Mouse (Mus musculus) liver, embryonic 12.5 days (tissue): ENCODE results near the gene Bcl2l13. TPM values are rescaled to one million over a fixed set of nuclear protein-coding genes. Genes with fewer than 3 reads are reported as not detected.
A peak's percentile ranks its signal among the peaks of the same experiment; 100 is the strongest.
"Not testable (repeated sequence)": the region's sequence is repeated elsewhere in the genome, so short reads cannot be mapped to it uniquely, and the experiment has no call there.

Source experiments
- ATAC-seq: fragments of 200-750 bp; cut with Nextera tagmentation; 2 replicates; pipeline ENCODE4 v1.8.0; 2017; ENCODE audit warnings: moderate number of reproducible peaks, mild to moderate bottlenecking, moderate library complexity
- H3K27ac ChIP-seq: fragments of 300-500 bp; sonication (generic); 2 replicates; pipeline ENCODE4 v1.5.1; 2016; ENCODE audit warnings: mild to moderate bottlenecking
- H3K27me3 ChIP-seq: fragments of 300-500 bp; sonication (generic); replicated peaks from 2 replicates; pipeline ENCODE4 v1.6.1; 2016; ENCODE audit warnings: mild to moderate bottlenecking, moderate library complexity
- H3K36me3 ChIP-seq: fragments of 300-500 bp; sonication (generic); 2 replicates; pipeline ENCODE4 v1.6.1; 2016; ENCODE audit warnings: mild to moderate bottlenecking, moderate library complexity
- H3K4me1 ChIP-seq: fragments of 300-500 bp; sonication (generic); 2 replicates; pipeline ENCODE4 v1.6.1; 2016
- H3K4me2 ChIP-seq: fragments of 300-500 bp; sonication (generic); 2 replicates; pipeline ENCODE4 v1.6.1; 2016; ENCODE audit warnings: mild to moderate bottlenecking, moderate library complexity
- H3K4me3 ChIP-seq: fragments of 300-500 bp; sonication (generic); 2 replicates; pipeline ENCODE4 v1.5.1; 2016; ENCODE audit warnings: mild to moderate bottlenecking, moderate library complexity
- H3K9ac ChIP-seq: fragments of 300-500 bp; sonication (generic); 2 replicates; pipeline ENCODE4 v1.6.1; 2016; ENCODE audit warnings: mild to moderate bottlenecking, moderate library complexity
- H3K9me3 ChIP-seq: fragments of 300-500 bp; sonication (generic); replicated peaks from 2 replicates; pipeline ENCODE4 v1.6.1; 2016; ENCODE audit warnings: mild to moderate bottlenecking, moderate library complexity
- WGBS: fragments of 180-500 bp; shearing (Covaris S2); methylation state at CpG from one replicate; pipeline ENCODE4 v1.1.7; 2016; ENCODE audit not compliant: insufficient replicate concordance; 5-methylcytosine and 5-hydroxymethylcytosine counted together
- polyA plus RNA-seq: library from polyadenylated mRNA; unstranded; fragments of >200 nt; fragmentation: Nextera tagmentation; extraction: Ambion mirVana; gene quantifications from 2 replicates; pipeline ENCODE4 v1.2.1, GENCODE M21; 2016

Bcl2l13 gene
- polyA plus RNA-seq, 1 experiment from 2014 or later = 50.6 TPM

GRCm38 (mm10) chr6:120806999-120807737, 28.8 kb upstream of the Bcl2l13 start:
- peak; percentile 30; the same call in 1 of the 2 replicates for ATAC-seq
- Histone ChIP-seq H3K27ac (peak overlapping the region; percentile 61), H3K4me1 (peaks cover 4% of the 10 kb centered on the region; the same call in 1 of the 2 replicates), H3K9ac (no peak overlapping the region), H3K4me2 (no peak overlapping the region), H3K4me3 (no peak overlapping the region), H3K9me3 (no peaks in the 10 kb centered on the region), H3K36me3 (peaks cover 98% of the 10 kb centered on the region), H3K27me3 (no peaks in the 10 kb centered on the region)
- WGBS = 77% methylated on average over 5 of the region's 5 CpGs

- ATAC-seq = peak; percentile 56
- peaks cover 4% of the 10 kb centered on the region; the same call in 1 of the 2 replicates for H3K4me1 ChIP-seq
- WGBS = 86% methylated on average over 4 of the region's 4 CpGs
These were observed 28.3 kb upstream of the Bcl2l13 start for GRCm38 (mm10) chr6:120807738-120808081.

GRCm38 (mm10) chr6:120811999-120812398, 24.0 kb upstream of the Bcl2l13 start:
- H3K36me3 ChIP-seq = peaks cover 57% of the 10 kb centered on the region
- not testable (repeated sequence) for H3K4me3 ChIP-seq, H3K27ac ChIP-seq, H3K9me3 ChIP-seq, H3K27me3 ChIP-seq, H3K4me1 ChIP-seq, ATAC-seq, H3K4me2 ChIP-seq, H3K9ac ChIP-seq
- WGBS = 98% methylated on average over 10 of the region's 10 CpGs

More at GRCm38 (mm10) chr6:120807738-120808081, 28.3 kb upstream of the Bcl2l13 start:
- Histone ChIP-seq H3K9me3 (no peaks in the 10 kb centered on the region), H3K27me3 (no peaks in the 10 kb centered on the region), H3K9ac (no peak overlapping the region), H3K4me2 (no peak overlapping the region), H3K4me3 (no peak overlapping the region), H3K36me3 (peaks cover 97% of the 10 kb centered on the region), H3K27ac (peak overlapping the region; percentile 61)

- Histone ChIP-seq H3K4me3 (no peak overlapping the region; the same call in 1 of the 2 replicates), H3K9ac (0 out of 2 replicates have a peak overlapping the region, but pooled peaks have one; percentile 86), H3K4me1 (peaks cover 36% of the 10 kb centered on the region), H3K27ac (peak overlapping the region; percentile 49; the same call in 1 of the 2 replicates), H3K27me3 (no peaks in the 10 kb centered on the region), H3K36me3 (peaks cover 36% of the 10 kb centered on the region), H3K4me2 (peak overlapping the region; percentile 83), H3K9me3 (peaks cover 7% of the 10 kb centered on the region; the same call in 1 of the 2 replicates)
- WGBS = 84% methylated on average over 2 of the region's 2 CpGs
- no peak for ATAC-seq
These were observed 16.7 kb upstream of the Bcl2l13 start for GRCm38 (mm10) chr6:120819294-120819693.

GRCm38 (mm10) chr6:120820144-120820543, 15.9 kb upstream of the Bcl2l13 start:
- Histone ChIP-seq H3K4me2 (peak overlapping the region; percentile 83), H3K4me1 (peaks cover 39% of the 10 kb centered on the region), H3K9me3 (peaks cover 7% of the 10 kb centered on the region; the same call in 1 of the 2 replicates), H3K36me3 (peaks cover 36% of the 10 kb centered on the region), H3K4me3 (peak overlapping the region; percentile 81), H3K27me3 (no peaks in the 10 kb centered on the region), H3K9ac (peak overlapping the region; percentile 86), H3K27ac (peak overlapping the region; percentile 95; the same call in 1 of the 2 replicates)
- WGBS = 63% methylated on average over 5 of the region's 5 CpGs
- ATAC-seq = no peak

GRCm38 (mm10) chr6:120820941-120821340, 15.1 kb upstream of the Bcl2l13 start:
- Histone ChIP-seq H3K4me2 (peak overlapping the region; percentile 83), H3K27me3 (no peaks in the 10 kb centered on the region), H3K36me3 (peaks cover 36% of the 10 kb centered on the region), H3K27ac (peak overlapping the region; percentile 95), H3K4me3 (peak overlapping the region; percentile 81), H3K4me1 (peaks cover 42% of the 10 kb centered on the region), H3K9me3 (peaks cover 7% of the 10 kb centered on the region; the same call in 1 of the 2 replicates), H3K9ac (peak overlapping the region; percentile 86)
- ATAC-seq = peak; percentile 58
- WGBS = 63% methylated on average over 1 of the region's 1 CpGs

- H3K27ac ChIP-seq = peak overlapping the region; percentile 95
- H3K9me3 ChIP-seq = peaks cover 7% of the 10 kb centered on the region; the same call in 1 of the 2 replicates
- peaks cover 42% of the 10 kb centered on the region for H3K4me1 ChIP-seq
- peak overlapping the region; percentile 81 for H3K4me3 ChIP-seq
- ATAC-seq = no peak
- peak overlapping the region; percentile 83 for H3K4me2 ChIP-seq
- H3K27me3 ChIP-seq = no peaks in the 10 kb centered on the region
- 29% methylated on average over 5 of the region's 5 CpGs for WGBS
- H3K9ac ChIP-seq = peak overlapping the region; percentile 86
- H3K36me3 ChIP-seq = peaks cover 36% of the 10 kb centered on the region
These were observed 14.3 kb upstream of the Bcl2l13 start for GRCm38 (mm10) chr6:120821715-120822114.

GRCm38 (mm10) chr6:120822307-120822928, 13.6 kb upstream of the Bcl2l13 start, which contains the start of gene Atp6v1e1:
TSS of gene Atp6v1e1 (minus strand) at chr6:120822793.
- Histone ChIP-seq H3K4me2 (peak within 1 kb of the TSS; percentile 83), H3K9me3 (peaks cover 5% of the 10 kb centered on the region; the same call in 1 of the 2 replicates), H3K36me3 (peaks cover 30% of the 10 kb centered on the region), H3K27ac (peak within 1 kb of the TSS; percentile 95), H3K27me3 (no peaks in the 10 kb centered on the region), H3K4me3 (peak within 1 kb of the TSS; percentile 81), H3K4me1 (peaks cover 42% of the 10 kb centered on the region), H3K9ac (peak within 1 kb of the TSS; percentile 86)
- WGBS = under 1% methylated on average over 41 of the region's 41 CpGs
- ATAC-seq = peak; percentile 91

GRCm38 (mm10) chr6:120822937-120823614, 12.9 kb upstream of the Bcl2l13 start:
- H3K4me3 ChIP-seq = peak overlapping the region; percentile 81
- H3K27ac ChIP-seq = peak overlapping the region; percentile 95
- peaks cover 43% of the 10 kb centered on the region for H3K4me1 ChIP-seq
- ATAC-seq = no peak
- H3K36me3 ChIP-seq = peaks cover 24% of the 10 kb centered on the region
- peak overlapping the region; percentile 57 for H3K4me2 ChIP-seq
- WGBS = 58% methylated on average over 10 of the region's 10 CpGs
- H3K9ac ChIP-seq = peak overlapping the region; percentile 50
- no peaks in the 10 kb centered on the region for H3K9me3 ChIP-seq
- H3K27me3 ChIP-seq = no peaks in the 10 kb centered on the region

GRCm38 (mm10) chr6:120830056-120830455, 6.0 kb upstream of the Bcl2l13 start:
- Histone ChIP-seq H3K4me3 (no peak overlapping the region), H3K27me3 (no peaks in the 10 kb centered on the region), H3K27ac (peak overlapping the region; percentile 98), H3K9me3 (no peaks in the 10 kb centered on the region), H3K4me1 (peaks cover 71% of the 10 kb centered on the region), H3K36me3 (no peaks in the 10 kb centered on the region), H3K9ac (no peak overlapping the region), H3K4me2 (0 out of 2 replicates have a peak overlapping the region, but pooled peaks have one; percentile 57)
- peak; percentile 77 for ATAC-seq
- WGBS = 41% methylated on average over 1 of the region's 1 CpGs

GRCm38 (mm10) chr6:120830866-120831608, 5.0 kb upstream of the Bcl2l13 start:
- no peaks in the 10 kb centered on the region for H3K9me3 ChIP-seq
- peak overlapping the region; percentile 16; the same call in 1 of the 2 replicates for H3K4me3 ChIP-seq
- no peaks in the 10 kb centered on the region for H3K27me3 ChIP-seq
- peaks cover 74% of the 10 kb centered on the region for H3K4me1 ChIP-seq
- 21% methylated on average over 4 of the region's 4 CpGs for WGBS
- H3K27ac ChIP-seq = peak overlapping the region; percentile 98
- peak; percentile 70 for ATAC-seq
- no peaks in the 10 kb centered on the region for H3K36me3 ChIP-seq
- peak overlapping the region; percentile 57 for H3K4me2 ChIP-seq
- H3K9ac ChIP-seq = peak overlapping the region; percentile 62
